Mouse (Mus musculus) G1E (cell line): ENCODE measurements around the gene Trak1. TPM values are rescaled to one million over a fixed set of nuclear protein-coding genes. Genes with fewer than 3 reads are reported as not detected.

Experiments used
- ATAC-seq: 2 replicates; pipeline ENCODE4 v1.8.0; 2016; ENCODE audit warnings: mild to moderate bottlenecking; ENCODE audit not compliant: insufficient number of reproducible peaks, poor library complexity, low FRiP score, severe bottlenecking; ENCODE audit errors: extremely low read depth
- DNase-seq: peaks from one replicate; pipeline ENCODE4 v3.0.0; 2012; ENCODE audit warnings: low spot score
- H3K27me3 ChIP-seq: 2 replicates; pipeline ENCODE4 v1.6.1; 2012; ENCODE audit warnings: mild to moderate bottlenecking, low read length, inconsistent platforms; ENCODE audit not compliant: insufficient read depth
- H3K36me3 ChIP-seq: replicated peaks from 2 replicates; pipeline ENCODE3; 2012; ENCODE audit warnings: mild to moderate bottlenecking, inconsistent platforms
- H3K4me1 ChIP-seq: 2 replicates; pipeline ENCODE4 v1.6.1; 2012; ENCODE audit warnings: low read depth, low read length, inconsistent platforms, mixed read lengths; ENCODE audit not compliant: insufficient read depth
- H3K4me3 ChIP-seq: 2 replicates; pipeline ENCODE4 v1.5.1; 2012; ENCODE audit warnings: low read depth, mild to moderate bottlenecking, inconsistent platforms, low read length, moderate library complexity, mixed read lengths
- H3K9me3 ChIP-seq: replicated peaks from 2 replicates; pipeline ENCODE4 v1.6.1; 2012; ENCODE audit warnings: inconsistent platforms
- CTCF ChIP-seq: IDR thresholded peaks from 2 replicates; pipeline ENCODE4 v1.5.1; 2012; ENCODE audit warnings: low read depth, low read length, inconsistent platforms, mixed read lengths
- GATA1 ChIP-seq: IDR thresholded peaks from 2 replicates; pipeline ENCODE4 v1.6.1; 2012; ENCODE audit warnings: borderline replicate concordance, low read length, inconsistent platforms, mixed read lengths
- GATA2 ChIP-seq: IDR thresholded peaks from 2 replicates; pipeline ENCODE4 v1.6.1; 2012; ENCODE audit warnings: low read depth, low read length, inconsistent platforms, borderline replicate concordance
- POLR2AphosphoS5 ChIP-seq: IDR thresholded peaks from 2 replicates; pipeline ENCODE4 v1.6.1; 2012; ENCODE audit warnings: low read depth, low read length, inconsistent platforms; ENCODE audit not compliant: insufficient replicate concordance
- TAL1 ChIP-seq: conservative IDR thresholded peaks from 2 replicates; pipeline ENCODE4 v1.6.1; 2012; ENCODE audit warnings: low read depth, low read length, inconsistent platforms, mixed read lengths
- polyA plus RNA-seq: library from polyadenylated mRNA; stranded (reverse); fragments of >175 nt; gene quantifications from 2 replicates; pipeline ENCODE4 v1.2.3, GENCODE M21; 2012
- total RNA-seq, 2 experiments: library from RNA; stranded (forward) in 1 of 2; stranded (reverse) in 1 of 2; fragments of 200-1000 nt in 1 of 2; fragments of >200 nt in 1 of 2; fragmentation: Nextera tagmentation in 1 of 2; gene quantifications; 2 replicates each; pipeline ENCODE4 v1.2.3; 2014 to 2017

The Trak1 gene
- total and polyA plus RNA-seq, 3 experiments = 13.6 to 35.7 (median 21.3) TPM

GRCm38 (mm10) chr9:121400608-121401007 is 103.3 kb downstream of the Trak1 start:
- Histone ChIP-seq H3K9me3 (no peaks in the 10 kb centered on the region), H3K4me1 (peaks cover 2% of the 10 kb centered on the region; the same call in 1 of the 2 replicates), H3K4me3 (no peak overlapping the region), H3K36me3 (peaks cover 81% of the 10 kb centered on the region), H3K27me3 (no peaks in the 10 kb centered on the region)
- ATAC-seq (no peak), DNase-seq (no peak)
- TF ChIP-seq POLR2AphosphoS5 = no peak
- TF ChIP-seq TAL1 = no peak
- TF ChIP-seq GATA1 = no peak
- TF ChIP-seq CTCF = no peak
- TF ChIP-seq GATA2 = no peak

- Histone ChIP-seq H3K9me3 (no peaks in the 10 kb centered on the region), H3K27me3 (no peaks in the 10 kb centered on the region), H3K4me3 (no peak overlapping the region), H3K36me3 (peaks cover 67% of the 10 kb centered on the region), H3K4me1 (peaks cover 3% of the 10 kb centered on the region; the same call in 1 of the 2 replicates)
- no peak for TF ChIP-seq POLR2AphosphoS5
- TF ChIP-seq GATA2 = no peak
- no peak for TF ChIP-seq TAL1
- TF ChIP-seq CTCF = no peak
- TF ChIP-seq GATA1 = no peak
- ATAC-seq (no peak), DNase-seq (no peak)
Measured at GRCm38 (mm10) chr9:121403157-121403671, 105.9 kb downstream of the Trak1 start.

- ATAC-seq (no peak), DNase-seq (no peak)
- Histone ChIP-seq H3K9me3 (no peaks in the 10 kb centered on the region), H3K4me3 (no peak overlapping the region), H3K27me3 (no peaks in the 10 kb centered on the region), H3K4me1 (peaks cover 3% of the 10 kb centered on the region; the same call in 1 of the 2 replicates), H3K36me3 (peaks cover 62% of the 10 kb centered on the region)
- TF ChIP-seq GATA2 = no peak
- no peak for TF ChIP-seq TAL1
- TF ChIP-seq CTCF = no peak
- TF ChIP-seq POLR2AphosphoS5 = no peak
- TF ChIP-seq GATA1 = no peak
Measured at GRCm38 (mm10) chr9:121403699-121404098, 106.4 kb downstream of the Trak1 start.

- no peak for TF ChIP-seq CTCF
- TF ChIP-seq GATA1 = no peak
- no peak for TF ChIP-seq GATA2
- TF ChIP-seq POLR2AphosphoS5 = no peak
- no peak for TF ChIP-seq TAL1
- peaks cover 3% of the 10 kb centered on the region; the same call in 1 of the 2 replicates for H3K4me1 ChIP-seq
- H3K9me3 ChIP-seq = no peaks in the 10 kb centered on the region
- H3K36me3 ChIP-seq = peaks cover 49% of the 10 kb centered on the region
- DNase-seq (no peak), ATAC-seq (no peak)
- H3K4me3 ChIP-seq = no peak overlapping the region
- no peaks in the 10 kb centered on the region for H3K27me3 ChIP-seq
Measured at GRCm38 (mm10) chr9:121405088-121405681, 107.9 kb downstream of the Trak1 start.

DNA sequence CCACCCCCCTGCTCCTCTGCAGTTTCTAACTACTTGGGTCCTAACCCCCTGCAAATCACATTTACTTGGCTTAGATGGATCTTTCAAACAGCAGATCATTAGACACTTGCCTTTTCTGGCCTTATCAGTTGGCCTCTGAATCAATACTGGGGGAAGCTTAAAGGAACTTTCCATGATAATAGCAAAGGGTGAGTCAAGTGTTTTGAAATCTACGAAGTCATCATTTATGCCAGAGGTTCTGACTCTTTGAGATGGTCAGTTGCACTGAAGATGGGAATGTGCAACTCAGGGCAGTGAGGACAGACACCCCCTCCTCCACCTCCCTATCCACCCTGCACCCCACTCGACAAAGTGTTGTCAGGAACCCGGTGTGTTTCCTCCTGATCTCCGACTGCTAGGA is 108.5 kb downstream of the Trak1 start:
- H3K36me3 ChIP-seq = peaks cover 43% of the 10 kb centered on the region
- H3K4me3 ChIP-seq = no peak overlapping the region
- no peaks in the 10 kb centered on the region for H3K27me3 ChIP-seq
- no peak for TF ChIP-seq POLR2AphosphoS5
- TF ChIP-seq TAL1 = no peak
- no peak for TF ChIP-seq GATA2
- TF ChIP-seq CTCF = no peak
- no peak for TF ChIP-seq GATA1
- no peak for DNase-seq
- peaks cover 3% of the 10 kb centered on the region; the same call in 1 of the 2 replicates for H3K4me1 ChIP-seq
- H3K9me3 ChIP-seq = no peaks in the 10 kb centered on the region
- ATAC-seq = no peak

DNA sequence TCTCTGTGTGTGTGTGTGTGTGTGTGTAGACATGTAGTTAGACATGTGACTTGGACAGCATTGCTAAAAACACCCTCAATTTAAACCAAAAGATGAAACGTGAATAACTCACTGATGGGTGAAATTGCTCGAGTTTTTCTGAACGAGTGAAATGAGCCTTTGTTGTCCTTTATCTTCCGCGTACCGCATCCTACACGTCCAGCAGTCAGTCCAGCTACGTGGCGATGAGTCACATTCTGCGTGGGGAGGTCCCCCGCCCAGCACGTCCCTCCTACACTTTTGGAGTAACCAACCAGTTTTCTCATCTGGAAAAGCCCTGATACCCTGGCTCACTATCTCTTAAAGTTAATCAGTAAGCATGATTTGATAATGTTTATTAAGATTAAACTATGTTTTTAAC is 116.9 kb downstream of the Trak1 start:
- Histone ChIP-seq H3K36me3 (peaks cover 29% of the 10 kb centered on the region), H3K9me3 (0 out of 2 replicates have a peak, but pooled peaks cover 2% of the 10 kb centered on the region), H3K4me3 (no peak overlapping the region), H3K4me1 (peaks cover 26% of the 10 kb centered on the region), H3K27me3 (peaks cover 2% of the 10 kb centered on the region; the same call in 1 of the 2 replicates)
- ATAC-seq = no peak
- TF ChIP-seq GATA2 (no peak), POLR2AphosphoS5 (no peak), CTCF (no peak), TAL1 (no peak), GATA1 (no peak)
- no peak for DNase-seq
